Mouse (Mus musculus) kidney, adult 2 months (tissue): Measurements from ENCODE around the gene Hoxd8.

Source experiments
- CTCF ChIP-seq: fragments of 200-500 bp; conservative IDR thresholded peaks from 2 replicates; pipeline ENCODE4 v1.5.1; 2011; ENCODE audit warnings: low read depth, mild to moderate bottlenecking, control low read depth, low read length, moderate library complexity, mixed read lengths; ENCODE audit not compliant: insufficient read depth, insufficient read length
- POLR2A ChIP-seq: fragments of 200-500 bp; IDR thresholded peaks from one replicate; pipeline ENCODE4 v1.6.1; 2011; ENCODE audit warnings: low read depth, low read length, control low read depth

DNA sequence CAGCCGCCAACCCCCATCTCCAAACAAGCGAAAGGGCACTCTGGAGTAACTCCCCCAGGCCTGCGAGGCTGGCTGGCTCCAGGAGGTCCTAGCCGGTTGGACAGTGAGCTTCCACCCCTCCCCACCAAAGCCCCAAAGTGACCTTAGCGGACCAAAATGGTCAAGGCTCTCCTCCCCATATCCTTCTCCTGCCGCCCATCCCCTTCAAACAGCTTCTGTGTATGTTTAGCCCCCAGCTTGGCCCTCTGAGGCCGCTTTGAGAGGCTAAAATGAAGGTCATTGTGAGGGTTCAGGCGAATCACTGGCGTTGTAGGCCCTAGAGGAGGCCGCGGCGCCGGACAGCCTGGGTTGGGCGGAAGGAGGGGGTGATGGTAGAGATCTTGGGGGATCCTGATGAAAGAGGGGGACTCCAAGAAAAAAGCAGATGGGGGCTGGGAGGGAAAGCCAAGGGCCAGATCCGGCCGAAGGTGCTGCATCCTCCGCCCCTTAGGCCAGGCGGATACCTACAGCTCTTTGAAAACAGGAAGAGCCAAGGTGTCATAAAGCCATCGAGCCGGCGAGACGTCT, 3.8 kb upstream of the Hoxd8 start:
- TF ChIP-seq CTCF, result no peak
- no peak for TF ChIP-seq POLR2A
